In genomic region chr9:21617066-21617465, GRCm38 (mm10) we compare ENCODE assay signal across 7 mouse cellular contexts. TPM values are rescaled to one million over a fixed set of nuclear protein-coding genes. Genes with fewer than 3 reads are reported as not detected.
DNase-seq lines count a peak whose midpoint lies in the region; ATAC-seq and TF ChIP-seq lines count a peak whose summit lies in the region.

No protein-coding gene starts in this region.

- peak overlapping the region; percentile 68 for H3ac ChIP-seq in C2C12 (ENCODE audit: control insufficient read depth, insufficient read length, low read depth)

- no peaks in the 10 kb centered on the region for H3K27me3 ChIP-seq in C2C12 (ENCODE audit: control insufficient read depth, insufficient read depth, insufficient read length)
- no peaks in the 10 kb centered on the region for H3K27me3 ChIP-seq in forebrain, embryonic 11.5 days (ENCODE audit: control insufficient read depth, insufficient read depth, low read length)
- H3K27me3 ChIP-seq in intestine, postnatal 0 days (replicated peaks; ENCODE audit: control insufficient read depth, insufficient read depth, low read length), result no peaks in the 10 kb centered on the region
- H3K27me3 ChIP-seq in midbrain, embryonic 13.5 days, result no peaks in the 10 kb centered on the region

- no peak for DNase-seq in ES-E14 (ENCODE audit: low read depth, low spot score)
- peak; percentile 56 for DNase-seq in forebrain, embryonic 11.5 days (ENCODE audit: low spot score)
- DNase-seq in adrenal gland, postnatal 25 days, result no peak

- H3K4me1 ChIP-seq in ES-E14 (ENCODE audit: control insufficient read depth in 2 of 2, insufficient read depth in 2 of 2, low read length in 2 of 2, poor library complexity in 1 of 2), result peaks cover 2 to 4% of the 10 kb centered on the region in 2 experiments; a peak in 2 of 4 replicates
- H3K4me1 ChIP-seq in forebrain, embryonic 11.5 days (replicated peaks; ENCODE audit: control insufficient read depth, insufficient read depth, low read length), result peaks cover 8% of the 10 kb centered on the region; the same call in 1 of the 2 replicates
- no peaks in the 10 kb centered on the region for H3K4me1 ChIP-seq in intestine, postnatal 0 days (replicated peaks; ENCODE audit: control insufficient read depth, insufficient read depth, low read length)
- H3K4me1 ChIP-seq in midbrain, embryonic 13.5 days (replicated peaks), result peaks cover 32% of the 10 kb centered on the region

- peak overlapping the region; percentile 73 for H3K4me2 ChIP-seq in forebrain, embryonic 11.5 days (ENCODE audit: low read depth, low read length, severe bottlenecking)
- H3K4me2 ChIP-seq in intestine, postnatal 0 days (replicated peaks; ENCODE audit: low read depth), result peak overlapping the region; percentile 69
- peak overlapping the region; percentile 58 for H3K4me2 ChIP-seq in midbrain, embryonic 13.5 days (replicated peaks)

- peak overlapping the region; percentile 56; the same call in 1 of the 2 replicates for H3K9ac ChIP-seq in ES-E14 (ENCODE audit: insufficient read depth, low read depth, low read length, poor library complexity, severe bottlenecking)
- H3K9ac ChIP-seq in forebrain, embryonic 11.5 days (ENCODE audit: low read length), result peak overlapping the region; percentile 80
- H3K9ac ChIP-seq in intestine, postnatal 0 days (ENCODE audit: low read depth, low read length), result peak overlapping the region; percentile 87
- peak overlapping the region; percentile 85 for H3K9ac ChIP-seq in midbrain, embryonic 13.5 days (replicated peaks)

- no peak overlapping the region for H3K27ac ChIP-seq in ES-E14 (ENCODE audit: insufficient read depth, low read depth, low read length, poor library complexity, severe bottlenecking)
- peak overlapping the region; percentile 92 for H3K27ac ChIP-seq in forebrain, embryonic 11.5 days (ENCODE audit: low read depth, low read length)
- peak overlapping the region; percentile 92 for H3K27ac ChIP-seq in intestine, postnatal 0 days (ENCODE audit: low read depth, low read length)
- H3K27ac ChIP-seq in midbrain, embryonic 13.5 days, result peak overlapping the region; percentile 98

- 6% methylated on average over 10 of the region's 10 CpGs for WGBS in forebrain, embryonic 11.5 days
- 3% methylated on average over 10 of the region's 10 CpGs for WGBS in intestine, postnatal 0 days
- 3% methylated on average over 10 of the region's 10 CpGs for WGBS in midbrain, embryonic 13.5 days

- H3K79me3 ChIP-seq in C2C12 (ENCODE audit: low read depth), result peaks cover 56% of the 10 kb centered on the region

- H3K4me3 ChIP-seq in C2C12 (ENCODE audit: insufficient read depth, poor library complexity, severe bottlenecking) (peak overlapping the region; percentile 71), ES-E14 (ENCODE audit: insufficient read depth in 1 of 2, low read depth in 1 of 2, low read length in 2 of 2, poor library complexity in 1 of 2, severe bottlenecking in 1 of 2) (peak overlapping the region; percentile 92 to 95)
- peak overlapping the region; percentile 72 for H3K4me3 ChIP-seq in forebrain, embryonic 11.5 days (ENCODE audit: low read depth, low read length)
- H3K4me3 ChIP-seq in intestine, postnatal 0 days (ENCODE audit: low read depth, low read length), result peak overlapping the region; percentile 81
- peak overlapping the region; percentile 71 for H3K4me3 ChIP-seq in midbrain, embryonic 13.5 days (replicated peaks)

- H3K79me2 ChIP-seq in C2C12 (ENCODE audit: control insufficient read depth, insufficient read depth), result peaks cover 71% of the 10 kb centered on the region

- no peaks in the 10 kb centered on the region for H3K9me3 ChIP-seq in ES-E14 (ENCODE audit: control insufficient read depth, insufficient read depth, low read depth, low read length)
- no peaks in the 10 kb centered on the region for H3K9me3 ChIP-seq in forebrain, embryonic 11.5 days (ENCODE audit: control insufficient read depth, low read length)
- no peaks in the 10 kb centered on the region for H3K9me3 ChIP-seq in intestine, postnatal 0 days (ENCODE audit: control insufficient read depth)
- no peaks in the 10 kb centered on the region for H3K9me3 ChIP-seq in midbrain, embryonic 13.5 days

- in situ Hi-C loops in ES-E14 (cut with MboI; ENCODE audit: low sequenced_read_pairs in 2 of 2, unreplicated experiment in 2 of 2), result no loop called here

- no peak for ATAC-seq in forebrain, embryonic 11.5 days (replicated peaks; ENCODE audit: low FRiP score)
- ATAC-seq in intestine, postnatal 0 days, result no peak
- ATAC-seq in midbrain, embryonic 13.5 days, result no peak
- ATAC-seq in inflammation-experienced regulatory T-cells, adult 6 months, result no peak

- peaks cover 8% of the 10 kb centered on the region for H3K36me3 ChIP-seq in C2C12 (ENCODE audit: control insufficient read depth, insufficient read depth)
- no peaks in the 10 kb centered on the region for H3K36me3 ChIP-seq in ES-E14 (ENCODE audit: control insufficient read depth, insufficient read depth, low read length, poor library complexity, severe bottlenecking)
- H3K36me3 ChIP-seq in forebrain, embryonic 11.5 days (ENCODE audit: control insufficient read depth, insufficient read depth, low read length), result no peaks in the 10 kb centered on the region
- H3K36me3 ChIP-seq in intestine, postnatal 0 days (ENCODE audit: control insufficient read depth, insufficient read depth), result no peaks in the 10 kb centered on the region
- H3K36me3 ChIP-seq in midbrain, embryonic 13.5 days, result no peaks in the 10 kb centered on the region

- TF ChIP-seq CTCF in C2C12 (IDR thresholded peaks at IDR 0.05; ENCODE audit: control insufficient read depth, insufficient read depth, insufficient read length), result no peak
- TF ChIP-seq CTCF in intestine, postnatal 0 days (IDR thresholded peaks at IDR 0.05; ENCODE audit: low read depth), result no peak

TF ChIP-seq in C2C12, 6 proteins besides CTCF, POLR2A, EP300 and RAD21:
- TF ChIP-seq CEBPB (IDR thresholded peaks at IDR 0.05; ENCODE audit: low read depth) (no peak), MYOD1 (IDR thresholded peaks at IDR 0.05; ENCODE audit: control insufficient read depth, insufficient read length, low read depth) (no peak), USF1 (IDR thresholded peaks at IDR 0.05; ENCODE audit: low read depth) (no peak), MAX (IDR thresholded peaks at IDR 0.05) (no peak), MYOG (IDR thresholded peaks at IDR 0.05; ENCODE audit: control insufficient read depth, extremely low read depth, insufficient read length) (no peak), FOSL1 (IDR thresholded peaks at IDR 0.05; ENCODE audit: insufficient read depth, low read length, poor library complexity, severe bottlenecking) (no peak)

TF ChIP-seq in ES-E14, 5 proteins besides CTCF, POLR2A, EP300 and RAD21:
- TF ChIP-seq ZNF384 (IDR thresholded peaks at IDR 0.05; ENCODE audit: low read depth, low read length) (no peak), ZC3H11A (IDR thresholded peaks at IDR 0.05; ENCODE audit: borderline replicate concordance, low read depth, low read length) (no peak), HCFC1 (IDR thresholded peaks at IDR 0.05; ENCODE audit: borderline replicate concordance, insufficient read depth, low read length) (no peak), MAFK (IDR thresholded peaks at IDR 0.05; ENCODE audit: insufficient read depth, low read depth, low read length) (no peak), CHD2 (IDR thresholded peaks at IDR 0.05; ENCODE audit: low read depth, low read length) (no peak)

RNA-seq across cellular contexts. Expression of gene Smarca4, which starts 1.1 kb away (rescaled TPM):
- 72.2 TPM for polyA plus RNA-seq in C2C12 (2012; fragmentation: generic; extraction: Trizol)
- total RNA-seq in ES-E14 (2012; rRNA removed), result 104 and 122 TPM in 2 replicates
- polyA plus RNA-seq in forebrain, embryonic 11.5 days (2014; fragmentation: Nextera tagmentation; extraction: Ambion mirVana), result 191 and 197 TPM in 2 replicates
- 22.1 and 24.4 TPM in 2 replicates for polyA plus RNA-seq in intestine, postnatal 0 days (2015; fragmentation: Nextera tagmentation; extraction: Ambion mirVana)
- polyA plus RNA-seq in midbrain, embryonic 13.5 days (2015; fragmentation: Nextera tagmentation; extraction: Ambion mirVana), result 172 and 183 TPM in 2 replicates
- total RNA-seq in adrenal gland, postnatal 25 days (2021), result 87.3 and 87.4 TPM in 2 replicates
- 10 to 100 TPM; 24.2 to 32.7 (median 26.9) TPM for polyA plus RNA-seq in inflammation-experienced regulatory T-cells, adult 6 months (2017; shearing (Covaris generic))

RNA-seq across cellular contexts. Expression of gene Yipf2, which starts 24.4 kb away (rescaled TPM):
- 12.5 TPM for polyA plus RNA-seq in C2C12 (2012; fragmentation: generic; extraction: Trizol)
- 22.8 and 23.6 TPM in 2 replicates for total RNA-seq in ES-E14 (2012; rRNA removed)
- polyA plus RNA-seq in forebrain, embryonic 11.5 days (2014; fragmentation: Nextera tagmentation; extraction: Ambion mirVana), result 15.5 and 16.0 TPM in 2 replicates
- 19.2 and 20.1 TPM in 2 replicates for polyA plus RNA-seq in intestine, postnatal 0 days (2015; fragmentation: Nextera tagmentation; extraction: Ambion mirVana)
- 28.7 and 28.8 TPM in 2 replicates for polyA plus RNA-seq in midbrain, embryonic 13.5 days (2015; fragmentation: Nextera tagmentation; extraction: Ambion mirVana)
- 27.5 and 40.2 TPM in 2 replicates for total RNA-seq in adrenal gland, postnatal 25 days (2021)
- polyA plus RNA-seq in inflammation-experienced regulatory T-cells, adult 6 months (2017; shearing (Covaris generic)), result 10 to 100 TPM; 12.4 to 26.5 (median 18.1) TPM

RNA-seq across cellular contexts. Expression of gene Timm29, which starts 24.5 kb away (rescaled TPM):
- 20.8 TPM for polyA plus RNA-seq in C2C12 (2012; fragmentation: generic; extraction: Trizol)
- total RNA-seq in ES-E14 (2012; rRNA removed), result 22.6 and 24.7 TPM in 2 replicates
- polyA plus RNA-seq in forebrain, embryonic 11.5 days (2014; fragmentation: Nextera tagmentation; extraction: Ambion mirVana), result 51.0 and 57.5 TPM in 2 replicates
- polyA plus RNA-seq in intestine, postnatal 0 days (2015; fragmentation: Nextera tagmentation; extraction: Ambion mirVana), result 15.1 and 15.9 TPM in 2 replicates
- 52.8 and 58.6 TPM in 2 replicates for polyA plus RNA-seq in midbrain, embryonic 13.5 days (2015; fragmentation: Nextera tagmentation; extraction: Ambion mirVana)
- total RNA-seq in adrenal gland, postnatal 25 days (2021), result 58.2 and 62.6 TPM in 2 replicates
- polyA plus RNA-seq in inflammation-experienced regulatory T-cells, adult 6 months (2017; shearing (Covaris generic)), result 1 to 10 TPM; 3.0 to 5.6 (median 3.4) TPM
